Comparison of ENCODE assay signal across 10 mouse cellular contexts in the genomic region with DNA sequence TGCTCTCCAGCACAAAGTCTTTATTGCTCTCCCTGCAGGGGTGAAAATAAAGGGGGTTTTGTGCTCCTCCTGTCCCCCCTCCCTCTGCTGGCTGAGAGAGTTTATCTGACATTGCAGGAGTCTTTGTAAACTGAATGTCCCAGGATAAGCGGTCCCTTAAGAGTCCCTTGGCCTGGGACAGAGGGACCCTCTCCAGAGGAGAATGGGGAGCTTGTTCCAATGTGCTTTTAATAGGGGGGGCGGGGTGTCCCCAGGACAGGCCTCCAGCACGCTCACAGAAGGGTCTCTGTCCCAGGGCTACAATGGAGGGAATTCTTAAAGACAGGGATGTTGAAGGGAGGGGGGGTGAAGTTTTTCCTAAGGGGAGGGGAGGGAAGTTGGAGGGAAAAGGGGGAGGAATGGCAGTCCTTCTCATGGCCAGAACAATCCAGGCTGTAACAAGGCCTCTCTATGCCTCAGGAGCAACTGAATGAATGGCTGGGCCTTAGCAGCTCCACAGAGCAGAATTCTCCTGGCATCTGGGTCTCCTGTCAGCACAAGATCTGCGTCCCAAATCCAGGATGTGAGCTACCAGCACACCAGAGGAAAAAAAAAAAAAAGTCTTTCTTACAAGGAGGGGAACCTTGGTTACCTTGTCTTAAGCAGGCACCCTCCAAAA.
DNase-seq lines count a peak whose midpoint lies in the region; ATAC-seq and TF ChIP-seq lines count a peak whose summit lies in the region.
"Had no signal": no experiment of that assay in that cellular context is flagged by ENCODE, and none has a peak within 500 bp of the region (broad histone marks: within the 10 kb centered on the region; RNA-seq: fewer than 3 reads in every experiment).

No protein-coding gene starts in this region.

- no peak overlapping the region for H3K9ac ChIP-seq in heart, embryonic 13.5 days
- no peak overlapping the region for H3K9ac ChIP-seq in stomach, embryonic 14.5 days (replicated peaks; ENCODE audit: low read depth, low read length)
- H3K9ac ChIP-seq in stomach, postnatal 0 days (ENCODE audit: low read length), result no peak overlapping the region
- H3K9ac ChIP-seq in limb, embryonic 13.5 days, result no peak overlapping the region

- no peak for TF ChIP-seq CTCF in stomach, postnatal 0 days (IDR thresholded peaks at IDR 0.05; ENCODE audit: low read depth)

- no peaks in the 10 kb centered on the region for H3K9me3 ChIP-seq in heart, embryonic 13.5 days
- no peaks in the 10 kb centered on the region for H3K9me3 ChIP-seq in stomach, embryonic 14.5 days (ENCODE audit: control insufficient read depth, low read depth, low read length)
- H3K9me3 ChIP-seq in stomach, postnatal 0 days (ENCODE audit: control insufficient read depth, low read length), result no peaks in the 10 kb centered on the region
- no peaks in the 10 kb centered on the region for H3K9me3 ChIP-seq in limb, embryonic 13.5 days

- H3K36me3 ChIP-seq in heart, embryonic 13.5 days, result no peaks in the 10 kb centered on the region
- H3K36me3 ChIP-seq in stomach, embryonic 14.5 days (ENCODE audit: control insufficient read depth, insufficient read depth, low read length), result no peaks in the 10 kb centered on the region
- H3K36me3 ChIP-seq in stomach, postnatal 0 days (ENCODE audit: control insufficient read depth, insufficient read depth, low read length), result no peaks in the 10 kb centered on the region
- no peaks in the 10 kb centered on the region for H3K36me3 ChIP-seq in limb, embryonic 13.5 days

- 39% methylated on average over 4 of the region's 4 CpGs for WGBS in heart, embryonic 13.5 days
- 48% methylated on average over 4 of the region's 4 CpGs for WGBS in stomach, embryonic 14.5 days
- WGBS in stomach, postnatal 0 days, result 60% methylated on average over 4 of the region's 4 CpGs
- whole genome bisulfite sequencing in limb, embryonic 13.5 days, result 41% methylated on average over 4 of the region's 4 CpGs

- no peak overlapping the region for H3K4me3 ChIP-seq in heart, embryonic 13.5 days
- H3K4me3 ChIP-seq in stomach, embryonic 14.5 days (ENCODE audit: low read depth, low read length), result no peak overlapping the region
- H3K4me3 ChIP-seq in stomach, postnatal 0 days (ENCODE audit: low read depth, low read length), result no peak overlapping the region
- no peak overlapping the region for H3K4me3 ChIP-seq in limb, embryonic 13.5 days
- H3K4me3 ChIP-seq: myocyte had no signal

- no peak overlapping the region for H3K4me2 ChIP-seq in heart, embryonic 13.5 days
- H3K4me2 ChIP-seq in stomach, embryonic 14.5 days (replicated peaks; ENCODE audit: low read depth, low read length), result no peak overlapping the region
- H3K4me2 ChIP-seq in stomach, postnatal 0 days (replicated peaks; ENCODE audit: low read depth), result no peak overlapping the region
- H3K4me2 ChIP-seq in limb, embryonic 13.5 days (replicated peaks), result no peak overlapping the region

- peaks cover 4% of the 10 kb centered on the region for H3K27me3 ChIP-seq in heart, embryonic 13.5 days (replicated peaks)
- H3K27me3 ChIP-seq in stomach, embryonic 14.5 days (ENCODE audit: control insufficient read depth, insufficient read depth, low read length), result no peaks in the 10 kb centered on the region
- H3K27me3 ChIP-seq in stomach, postnatal 0 days (ENCODE audit: control insufficient read depth, insufficient read depth, low read length), result no peaks in the 10 kb centered on the region
- peaks cover 3% of the 10 kb centered on the region; the same call in 1 of the 2 replicates for H3K27me3 ChIP-seq in limb, embryonic 13.5 days
- H3K27me3 ChIP-seq: CH12.LX had no signal

- peaks cover 9% of the 10 kb centered on the region for H3K4me1 ChIP-seq in heart, embryonic 13.5 days
- 0 out of 2 replicates have a peak, but pooled peaks cover 4% of the 10 kb centered on the region for H3K4me1 ChIP-seq in stomach, embryonic 14.5 days (ENCODE audit: control insufficient read depth, insufficient read depth, low read length)
- no peaks in the 10 kb centered on the region for H3K4me1 ChIP-seq in stomach, postnatal 0 days (replicated peaks; ENCODE audit: control insufficient read depth, insufficient read depth)
- H3K4me1 ChIP-seq in limb, embryonic 13.5 days, result peaks cover 80% of the 10 kb centered on the region

- intact Hi-C loops in heart, postnatal 36 days (cut with DNase I), result no loop called here

- no peak for ATAC-seq in heart, embryonic 13.5 days (ENCODE audit: extremely low read depth, insufficient number of reproducible peaks, low FRiP score, low TSS enrichment)
- ATAC-seq in stomach, embryonic 14.5 days (ENCODE audit: insufficient number of reproducible peaks, insufficient read depth, low FRiP score, low read depth), result 0 out of 2 replicates have a peak, but pooled peaks have one; percentile 44
- ATAC-seq in stomach, postnatal 0 days (ENCODE audit: low FRiP score, low TSS enrichment), result no peak; the same call in 1 of the 2 replicates
- peak; percentile 84 for ATAC-seq in limb, embryonic 13.5 days (ENCODE audit: low FRiP score, low read depth)

- no peak for TF ChIP-seq EP300 in stomach, postnatal 0 days (optimal IDR thresholded peaks at IDR 0.05)

- peak overlapping the region; percentile 70 for H3K27ac ChIP-seq in heart, embryonic 13.5 days (replicated peaks)
- no peak overlapping the region; the same call in 1 of the 2 replicates for H3K27ac ChIP-seq in stomach, embryonic 14.5 days (ENCODE audit: low read length)
- H3K27ac ChIP-seq in stomach, postnatal 0 days (replicated peaks), result no peak overlapping the region
- H3K27ac ChIP-seq in limb, embryonic 13.5 days, result peak overlapping the region; percentile 85

- no peak for DNase-seq in heart, postnatal 36 days
- no peak for DNase-seq in stomach, postnatal 0 days (ENCODE audit: low spot score)
- peak; percentile 59 for DNase-seq in telencephalon, adult 2 months (ENCODE audit: low read depth, low spot score)
- DNase-seq in kidney, postnatal 14 days, result no peak
- DNase-seq in spleen, adult 12 weeks (ENCODE audit: low spot score), result no peak

Comparison
In these comparisons a context has a peak if more than half of its experiments do, and no peak if none do; other contexts are left out.
1. ATAC-seq: peak in stomach, embryonic 14.5 days (single experiment) and limb, embryonic 13.5 days (single experiment); none in heart, embryonic 13.5 days (single experiment) and stomach, postnatal 0 days (single experiment).
2. H3K27ac ChIP-seq: peak in heart, embryonic 13.5 days (single experiment) and limb, embryonic 13.5 days (single experiment); none in stomach, embryonic 14.5 days (single experiment) and stomach, postnatal 0 days (single experiment).